Mouse (Mus musculus) heart, embryonic 13.5 days (tissue): ENCODE results near the gene Dpf3. TPM values are rescaled to one million over a fixed set of nuclear protein-coding genes. Genes with fewer than 3 reads are reported as not detected.
A peak's percentile ranks its signal among the peaks of the same experiment; 100 is the strongest.

Experiments
- ATAC-seq: fragments of 200-750 bp; cut with Nextera tagmentation; 2 replicates; pipeline ENCODE4 v1.8.0; 2017; ENCODE audit warnings: moderate TSS enrichment; ENCODE audit not compliant: insufficient number of reproducible peaks, low FRiP score, low TSS enrichment; ENCODE audit errors: extremely low read depth
- H3K27ac ChIP-seq: fragments of 300-500 bp; sonication (generic); replicated peaks from 2 replicates; pipeline ENCODE4 v1.5.1; 2015; ENCODE audit warnings: moderate library complexity, mild to moderate bottlenecking, inconsistent platforms
- H3K27me3 ChIP-seq: fragments of 300-500 bp; sonication (generic); replicated peaks from 2 replicates; pipeline ENCODE4 v1.6.1; 2015; ENCODE audit warnings: mild to moderate bottlenecking, inconsistent platforms
- H3K36me3 ChIP-seq: fragments of 300-500 bp; sonication (generic); 2 replicates; pipeline ENCODE4 v1.6.1; 2015; ENCODE audit warnings: mild to moderate bottlenecking, inconsistent platforms
- H3K4me1 ChIP-seq: fragments of 300-500 bp; sonication (generic); 2 replicates; pipeline ENCODE4 v1.6.1; 2015; ENCODE audit warnings: inconsistent platforms
- H3K4me2 ChIP-seq: fragments of 300-500 bp; sonication (generic); 2 replicates; pipeline ENCODE4 v1.6.1; 2015; ENCODE audit warnings: inconsistent platforms, mild to moderate bottlenecking, moderate library complexity
- H3K4me3 ChIP-seq: fragments of 300-500 bp; sonication (generic); 2 replicates; pipeline ENCODE4 v1.5.1; 2015; ENCODE audit warnings: moderate library complexity, mild to moderate bottlenecking, inconsistent platforms
- H3K9ac ChIP-seq: fragments of 300-500 bp; sonication (generic); 2 replicates; pipeline ENCODE4 v1.6.1; 2015; ENCODE audit warnings: inconsistent platforms, mild to moderate bottlenecking, moderate library complexity
- H3K9me3 ChIP-seq: fragments of 300-500 bp; sonication (generic); 2 replicates; pipeline ENCODE4 v1.6.1; 2016; ENCODE audit warnings: inconsistent platforms
- WGBS: fragments of 180-500 bp; shearing (Covaris S2); methylation state at CpG from one replicate; pipeline ENCODE4 v1.1.7; 2015; ENCODE audit warnings: mixed read lengths; 5-methylcytosine and 5-hydroxymethylcytosine counted together
- polyA plus RNA-seq: library from polyadenylated mRNA; unstranded; fragments of >200 nt; fragmentation: Nextera tagmentation; extraction: Ambion mirVana; gene quantifications from 2 replicates; pipeline ENCODE4 v1.2.1, GENCODE M21; 2015

The Dpf3 gene
- polyA plus RNA-seq, 1 experiment from 2014 or later, result 18.8 TPM

DNA sequence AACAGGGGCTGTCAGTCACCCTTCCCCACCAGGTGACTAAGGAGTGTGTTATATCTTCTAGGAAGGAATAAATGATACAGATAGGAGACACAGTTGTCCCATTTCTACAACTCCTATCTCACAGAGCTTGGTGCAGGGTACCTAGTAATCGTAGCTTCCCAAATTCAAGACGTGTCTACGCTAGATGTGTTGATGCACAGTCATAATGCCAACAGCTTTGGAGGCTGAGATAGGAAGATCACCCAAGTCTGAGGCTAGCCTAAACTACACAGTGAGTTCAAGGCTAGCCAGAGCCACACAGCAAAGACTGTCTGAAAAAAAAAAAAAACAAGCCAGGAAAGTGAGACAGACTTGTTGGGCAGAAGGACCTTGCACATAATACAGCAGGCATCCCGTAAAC is 54.1 kb downstream of the Dpf3 start:
- 0 out of 2 replicates have a peak, but pooled peaks cover 3% of the 10 kb centered on the region for H3K36me3 ChIP-seq
- H3K4me3 ChIP-seq, result no peak overlapping the region
- H3K9me3 ChIP-seq, result no peaks in the 10 kb centered on the region
- peaks cover 36% of the 10 kb centered on the region for H3K4me1 ChIP-seq
- no peak overlapping the region for H3K4me2 ChIP-seq
- no peak for ATAC-seq
- no peak overlapping the region for H3K9ac ChIP-seq
- 0 out of 2 replicates have a peak overlapping the region, but pooled peaks have one; percentile 32 for H3K27ac ChIP-seq
- H3K27me3 ChIP-seq, result no peaks in the 10 kb centered on the region
- 89% methylated on average over 4 of the region's 4 CpGs for WGBS

GRCm38 (mm10) chr12:83430207-83430606 is 57.3 kb downstream of the Dpf3 start:
- no peaks in the 10 kb centered on the region for H3K36me3 ChIP-seq
- no peak overlapping the region for H3K27ac ChIP-seq
- peaks cover 67% of the 10 kb centered on the region for H3K4me1 ChIP-seq
- H3K4me2 ChIP-seq, result no peak overlapping the region
- whole genome bisulfite sequencing, result 91% methylated on average over 5 of the region's 5 CpGs
- ATAC-seq, result no peak
- no peaks in the 10 kb centered on the region for H3K9me3 ChIP-seq
- H3K9ac ChIP-seq, result no peak overlapping the region
- no peaks in the 10 kb centered on the region for H3K27me3 ChIP-seq
- no peak overlapping the region for H3K4me3 ChIP-seq

- H3K4me2 ChIP-seq, result no peak overlapping the region
- peaks cover 67% of the 10 kb centered on the region for H3K4me1 ChIP-seq
Measured at GRCm38 (mm10) chr12:83428016-83428415, 59.5 kb downstream of the Dpf3 start.

GRCm38 (mm10) chr12:83427601-83428000 is 59.9 kb downstream of the Dpf3 start:
- Histone ChIP-seq H3K36me3 (no peaks in the 10 kb centered on the region), H3K9ac (no peak overlapping the region), H3K27ac (no peak overlapping the region), H3K4me3 (no peak overlapping the region), H3K4me2 (no peak overlapping the region), H3K4me1 (peaks cover 66% of the 10 kb centered on the region), H3K27me3 (no peaks in the 10 kb centered on the region), H3K9me3 (no peaks in the 10 kb centered on the region)
- 34% methylated on average over 4 of the region's 4 CpGs for WGBS
- ATAC-seq, result no peak

More at GRCm38 (mm10) chr12:83428016-83428415, 59.5 kb downstream of the Dpf3 start:
- ATAC-seq, result no peak
- Histone ChIP-seq H3K36me3 (no peaks in the 10 kb centered on the region), H3K4me3 (no peak overlapping the region), H3K9me3 (no peaks in the 10 kb centered on the region), H3K9ac (no peak overlapping the region), H3K27me3 (no peaks in the 10 kb centered on the region), H3K27ac (no peak overlapping the region)
- 43% methylated on average over 9 of the region's 9 CpGs for WGBS

GRCm38 (mm10) chr12:83426326-83426725 is 61.2 kb downstream of the Dpf3 start:
- no peaks in the 10 kb centered on the region for H3K9me3 ChIP-seq
- H3K9ac ChIP-seq, result 0 out of 2 replicates have a peak overlapping the region, but pooled peaks have one; percentile 19
- H3K36me3 ChIP-seq, result peaks cover 2% of the 10 kb centered on the region; the same call in 1 of the 2 replicates
- H3K4me2 ChIP-seq, result no peak overlapping the region
- H3K27me3 ChIP-seq, result no peaks in the 10 kb centered on the region
- 49% methylated on average over 5 of the region's 5 CpGs for WGBS
- no peak for ATAC-seq
- no peak overlapping the region for H3K27ac ChIP-seq
- H3K4me3 ChIP-seq, result no peak overlapping the region
- H3K4me1 ChIP-seq, result peaks cover 66% of the 10 kb centered on the region

DNA sequence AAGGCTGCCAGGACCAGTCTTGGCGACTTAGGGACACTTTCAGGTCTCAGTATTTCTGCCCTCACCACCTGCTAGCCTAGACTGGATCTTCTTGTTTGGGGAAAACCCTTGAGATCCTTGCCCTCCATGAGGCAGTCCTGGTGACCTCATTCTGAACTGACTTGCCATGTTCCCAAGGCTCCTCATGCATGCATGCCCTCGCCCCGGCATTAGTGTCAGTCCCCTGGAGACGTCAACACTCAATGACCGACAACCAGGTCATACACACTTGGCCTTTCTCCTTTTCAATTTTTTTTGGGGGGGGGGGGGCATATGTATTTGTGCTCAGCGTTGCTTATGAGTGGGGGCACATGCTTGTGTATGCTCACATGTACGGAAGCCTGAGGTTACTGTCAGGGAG is 61.8 kb downstream of the Dpf3 start:
- WGBS, result 54% methylated on average over 7 of the region's 7 CpGs
- no peak overlapping the region for H3K4me3 ChIP-seq
- no peaks in the 10 kb centered on the region for H3K27me3 ChIP-seq
- peaks cover 7% of the 10 kb centered on the region for H3K36me3 ChIP-seq
- H3K9ac ChIP-seq, result peak overlapping the region; percentile 19; the same call in 1 of the 2 replicates
- H3K4me1 ChIP-seq, result peaks cover 66% of the 10 kb centered on the region
- peak overlapping the region; percentile 92 for H3K27ac ChIP-seq
- peak overlapping the region; percentile 60 for H3K4me2 ChIP-seq
- ATAC-seq, result no peak
- H3K9me3 ChIP-seq, result no peaks in the 10 kb centered on the region

GRCm38 (mm10) chr12:83424720-83425444 is 62.6 kb downstream of the Dpf3 start:
- Histone ChIP-seq H3K9ac (peak overlapping the region; percentile 58), H3K27ac (peak overlapping the region; percentile 92)

GRCm38 (mm10) chr12:83424086-83424719 is 63.3 kb downstream of the Dpf3 start:
- Histone ChIP-seq H3K36me3 (peaks cover 7% of the 10 kb centered on the region), H3K4me3 (peak overlapping the region; percentile 3; the same call in 1 of the 2 replicates), H3K4me2 (peak overlapping the region; percentile 60), H3K9me3 (no peaks in the 10 kb centered on the region), H3K9ac (peak overlapping the region; percentile 58), H3K27me3 (no peaks in the 10 kb centered on the region), H3K4me1 (peaks cover 67% of the 10 kb centered on the region), H3K27ac (peak overlapping the region; percentile 92)
- ATAC-seq, result no peak
- 50% methylated on average over 12 of the region's 12 CpGs for WGBS

More at GRCm38 (mm10) chr12:83424720-83425444, 62.6 kb downstream of the Dpf3 start:
- Histone ChIP-seq H3K36me3 (peaks cover 7% of the 10 kb centered on the region), H3K27me3 (no peaks in the 10 kb centered on the region), H3K4me3 (peak overlapping the region; percentile 3; the same call in 1 of the 2 replicates), H3K9me3 (no peaks in the 10 kb centered on the region), H3K4me1 (peaks cover 69% of the 10 kb centered on the region), H3K4me2 (peak overlapping the region; percentile 60)
- ATAC-seq, result 0 out of 2 replicates have a peak, but pooled peaks have one; percentile 38
- 15% methylated on average over 11 of the region's 11 CpGs for whole genome bisulfite sequencing

DNA sequence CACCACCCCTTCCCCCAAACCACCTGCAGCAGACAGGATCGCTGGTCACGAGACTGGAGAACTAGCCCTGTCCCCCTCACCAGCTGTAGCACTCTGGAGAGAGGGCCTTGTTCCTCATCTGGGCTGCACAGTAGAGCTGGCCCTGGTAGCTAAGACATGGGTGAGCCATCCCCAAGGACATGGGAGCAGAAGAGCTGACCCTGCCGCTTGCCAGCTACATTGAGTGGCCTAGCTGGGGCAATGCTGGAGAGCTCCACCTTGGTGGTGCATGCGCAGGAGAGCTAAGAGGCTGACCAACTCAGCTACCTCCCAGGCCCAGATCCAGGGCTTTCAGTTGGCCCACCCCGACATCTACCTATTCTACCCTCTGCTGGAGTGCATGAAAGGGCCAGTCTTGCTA is 67.2 kb downstream of the Dpf3 start:
- H3K9me3 ChIP-seq, result no peaks in the 10 kb centered on the region
- no peak overlapping the region for H3K4me3 ChIP-seq
- peaks cover 36% of the 10 kb centered on the region for H3K4me1 ChIP-seq
- no peak for ATAC-seq
- 75% methylated on average over 5 of the region's 5 CpGs for whole genome bisulfite sequencing
- peaks cover 7% of the 10 kb centered on the region for H3K36me3 ChIP-seq
- no peak overlapping the region for H3K27ac ChIP-seq
- no peak overlapping the region for H3K4me2 ChIP-seq
- no peaks in the 10 kb centered on the region for H3K27me3 ChIP-seq
- H3K9ac ChIP-seq, result no peak overlapping the region

DNA sequence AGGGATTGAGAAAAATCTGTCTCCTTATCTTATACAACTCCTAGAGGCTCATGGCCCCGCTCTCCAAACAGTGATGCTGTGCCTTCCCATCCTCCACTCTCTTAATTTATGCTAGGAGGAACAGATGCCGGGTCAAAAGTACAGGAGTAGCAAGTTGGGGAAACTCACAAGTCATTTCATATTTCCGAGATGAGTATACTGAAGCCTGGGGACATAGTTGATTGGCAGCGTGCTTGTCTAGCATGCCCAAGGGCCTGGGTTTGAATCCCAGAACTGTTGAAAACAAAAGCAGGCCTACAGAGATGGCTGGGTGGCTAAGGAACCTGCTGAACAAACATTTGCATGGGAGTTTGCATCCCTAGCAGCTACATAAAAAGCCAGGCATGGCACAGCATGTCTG is 72.3 kb downstream of the Dpf3 start:
- Histone ChIP-seq H3K4me3 (no peak overlapping the region), H3K9ac (no peak overlapping the region), H3K27ac (no peak overlapping the region), H3K9me3 (no peaks in the 10 kb centered on the region), H3K27me3 (no peaks in the 10 kb centered on the region), H3K4me1 (peaks cover 48% of the 10 kb centered on the region), H3K4me2 (no peak overlapping the region), H3K36me3 (no peaks in the 10 kb centered on the region)
- ATAC-seq, result no peak
- WGBS, result 78% methylated on average over 4 of the region's 4 CpGs

GRCm38 (mm10) chr12:83413684-83414083 is 73.8 kb downstream of the Dpf3 start:
- 84% methylated on average over 5 of the region's 5 CpGs for WGBS
- Histone ChIP-seq H3K27ac (no peak overlapping the region), H3K36me3 (no peaks in the 10 kb centered on the region), H3K4me2 (no peak overlapping the region), H3K9ac (no peak overlapping the region), H3K4me1 (peaks cover 49% of the 10 kb centered on the region), H3K27me3 (no peaks in the 10 kb centered on the region), H3K9me3 (no peaks in the 10 kb centered on the region), H3K4me3 (no peak overlapping the region)
- ATAC-seq, result no peak
